25 mouse cellular contexts compared by ENCODE assay signal in genomic region chr13:44767751-44768150, GRCm38 (mm10). TPM values are rescaled to one million over a fixed set of nuclear protein-coding genes. Genes with fewer than 3 reads are reported as not detected.
DNase-seq lines count a peak whose midpoint lies in the region; ATAC-seq and TF ChIP-seq lines count a peak whose summit lies in the region.
"Had no signal": no experiment of that assay in that cellular context is flagged by ENCODE, and none has a peak within 500 bp of the region (broad histone marks: within the 10 kb centered on the region; RNA-seq: fewer than 3 reads in every experiment).

No protein-coding gene starts in this region.

- DNase-seq in embryo, embryonic 10.5 days (ENCODE audit: low spot score) = no peak
- DNase-seq in thymus, adult 18-20 months = no peak
- DNase-seq: adrenal gland, adult 2 months; adrenal gland, postnatal 25 days; B cell, adult 2 months; cerebellum, adult 11 months; cerebellum, adult 8-10 months; cerebellum, postnatal 14 days; gastrocnemius, postnatal 10 days; heart, postnatal 10 days; heart, postnatal 4 days; kidney, adult 18-20 months had no signal

- WGBS in midbrain, embryonic 13.5 days = 87% methylated on average over 6 of the region's 6 CpGs

- H3K9me3 ChIP-seq in ES-Bruce4 (replicated peaks; ENCODE audit: control insufficient read depth, insufficient read depth, low read length, poor library complexity, severe bottlenecking) = no peaks in the 10 kb centered on the region
- no peaks in the 10 kb centered on the region for H3K9me3 ChIP-seq in midbrain, embryonic 13.5 days
- H3K9me3 ChIP-seq: embryonic facial prominence, embryonic 15.5 days; forebrain, embryonic 10.5 days; forebrain, embryonic 15.5 days; intestine, embryonic 15.5 days had no signal

- no peaks in the 10 kb centered on the region for H3K27me3 ChIP-seq in ES-Bruce4 (ENCODE audit: control insufficient read depth, insufficient read depth, low read length, poor library complexity, severe bottlenecking)
- H3K27me3 ChIP-seq in midbrain, embryonic 13.5 days = no peaks in the 10 kb centered on the region
- H3K27me3 ChIP-seq: embryonic facial prominence, embryonic 15.5 days; forebrain, embryonic 15.5 days; intestine, embryonic 15.5 days; Patski had no signal

- no peak overlapping the region for H3K9ac ChIP-seq in ES-Bruce4 (ENCODE audit: low read depth, poor library complexity, severe bottlenecking)
- H3K9ac ChIP-seq in midbrain, embryonic 13.5 days (replicated peaks) = no peak overlapping the region
- H3K9ac ChIP-seq: embryonic facial prominence, embryonic 15.5 days; forebrain, embryonic 15.5 days; hindbrain, embryonic 14.5 days; intestine, embryonic 15.5 days had no signal

- no peak for TF ChIP-seq CTCF in ES-Bruce4 (IDR thresholded peaks at IDR 0.05; ENCODE audit: low read depth, low read length)
- no peak for TF ChIP-seq CTCF in bone marrow macrophage, adult 2 months (IDR thresholded peaks at IDR 0.05; ENCODE audit: low read depth, low read length)

- H3K4me2 ChIP-seq in midbrain, embryonic 13.5 days (replicated peaks) = no peak overlapping the region
- H3K4me2 ChIP-seq: embryonic facial prominence, embryonic 15.5 days; forebrain, embryonic 15.5 days; hindbrain, embryonic 14.5 days; intestine, embryonic 15.5 days had no signal

- no peak for TF ChIP-seq EP300 in ES-Bruce4 (IDR thresholded peaks at IDR 0.05; ENCODE audit: insufficient read depth, low read depth, low read length)

- H3K4me1 ChIP-seq in ES-Bruce4 (ENCODE audit: control insufficient read depth, insufficient read depth, low read length) = peaks cover 3% of the 10 kb centered on the region
- peaks cover 36% of the 10 kb centered on the region for H3K4me1 ChIP-seq in bone marrow macrophage, adult 2 months (ENCODE audit: control insufficient read depth, insufficient read depth, low read length)
- peaks cover 9% of the 10 kb centered on the region for H3K4me1 ChIP-seq in midbrain, embryonic 13.5 days (replicated peaks)

- H3K36me3 ChIP-seq in ES-Bruce4 (ENCODE audit: control insufficient read depth, insufficient read depth, low read length, poor library complexity, severe bottlenecking) = peaks cover 13% of the 10 kb centered on the region
- no peaks in the 10 kb centered on the region for H3K36me3 ChIP-seq in midbrain, embryonic 13.5 days
- H3K36me3 ChIP-seq: embryonic facial prominence, embryonic 15.5 days; forebrain, embryonic 15.5 days; intestine, embryonic 15.5 days had no signal

- H3K27ac ChIP-seq in ES-Bruce4 (ENCODE audit: insufficient read depth, low read length) = peak overlapping the region; percentile 7; the same call in 1 of the 2 replicates
- H3K27ac ChIP-seq in bone marrow macrophage, adult 2 months (ENCODE audit: insufficient read depth, low read depth, low read length) = peak overlapping the region; percentile 42
- H3K27ac ChIP-seq in midbrain, embryonic 13.5 days = no peak overlapping the region
- H3K27ac ChIP-seq: embryonic facial prominence, embryonic 15.5 days; forebrain, embryonic 10.5 days; forebrain, embryonic 15.5 days; hindbrain, embryonic 14.5 days; intestine, embryonic 15.5 days had no signal

- peak; percentile 17 to 27; a peak in 2 of 4 replicates for ATAC-seq in hematopoietic stem cell, adult 5-6 weeks (replicated peaks in 1 of 2; ENCODE audit: insufficient read depth in 1 of 2, low FRiP score in 2 of 2, low TSS enrichment in 1 of 2, low read depth in 1 of 2, poor library complexity in 2 of 2, severe bottlenecking in 2 of 2)
- ATAC-seq in megakaryocyte progenitor cell, adult 5-6 weeks (replicated peaks; ENCODE audit: poor library complexity) = peak; percentile 63
- ATAC-seq in midbrain, embryonic 13.5 days = no peak
- ATAC-seq: CD4-positive, CD25-positive, alpha-beta regulatory T cell, adult 4 months; forebrain, embryonic 15.5 days; intestine, embryonic 15.5 days; Patski had no signal

- no peak for TF ChIP-seq POLR2A in ES-Bruce4 (IDR thresholded peaks at IDR 0.05; ENCODE audit: insufficient read depth, low read length)
- no peak for TF ChIP-seq POLR2A in bone marrow macrophage, adult 2 months (IDR thresholded peaks at IDR 0.05; ENCODE audit: borderline replicate concordance, low read depth, low read length)

- no peak overlapping the region for H3K4me3 ChIP-seq in ES-Bruce4 (ENCODE audit: low read depth, low read length)
- no peak overlapping the region for H3K4me3 ChIP-seq in bone marrow macrophage, adult 2 months (ENCODE audit: insufficient read depth, low read length)
- no peak overlapping the region for H3K4me3 ChIP-seq in midbrain, embryonic 13.5 days (replicated peaks)
- H3K4me3 ChIP-seq: embryonic facial prominence, embryonic 15.5 days; erythroblast, embryonic 14.5 days; forebrain, embryonic 10.5 days; forebrain, embryonic 15.5 days; intestine, embryonic 15.5 days had no signal

RNA-seq across cellular contexts. Expression of gene Jarid2, which starts 38.5 kb away (rescaled TPM):
- 143 and 150 TPM in 2 replicates for polyA plus RNA-seq in ES-Bruce4 (2011; ENCODE audit: insufficient read depth, insufficient read length, low read depth, missing spikeins)
- 41.4 and 45.8 TPM in 2 replicates for polyA plus RNA-seq in bone marrow macrophage, adult 2 months (2012; ENCODE audit: insufficient read depth, insufficient read length, missing spikeins)
- total RNA-seq in hematopoietic stem cell, adult 5-6 weeks (2017) = 52.8 and 57.8 TPM in 2 replicates
- 31.8 and 40.3 TPM in 2 replicates for total RNA-seq in megakaryocyte progenitor cell, adult 5-6 weeks (2015)
- 32.5 and 50.2 TPM in 2 replicates for total RNA-seq in megakaryocyte progenitor cell, adult 5-6 weeks (2017)
- polyA plus RNA-seq in midbrain, embryonic 13.5 days (2015; fragmentation: Nextera tagmentation; extraction: Ambion mirVana) = 53.7 and 54.5 TPM in 2 replicates
